Mouse (Mus musculus): Measurements from ENCODE around the gene Spz1. TPM values are rescaled to one million over a fixed set of nuclear protein-coding genes. Genes with fewer than 3 reads are reported as not detected.
"Not testable (repeated sequence)": the region's sequence is repeated elsewhere in the genome, so short reads cannot be mapped to it uniquely, and the experiment has no call there.

The Spz1 gene
- not detected in 2 replicates for polyA plus RNA-seq (2016; fragmentation: Nextera tagmentation; extraction: Ambion mirVana)

DNA sequence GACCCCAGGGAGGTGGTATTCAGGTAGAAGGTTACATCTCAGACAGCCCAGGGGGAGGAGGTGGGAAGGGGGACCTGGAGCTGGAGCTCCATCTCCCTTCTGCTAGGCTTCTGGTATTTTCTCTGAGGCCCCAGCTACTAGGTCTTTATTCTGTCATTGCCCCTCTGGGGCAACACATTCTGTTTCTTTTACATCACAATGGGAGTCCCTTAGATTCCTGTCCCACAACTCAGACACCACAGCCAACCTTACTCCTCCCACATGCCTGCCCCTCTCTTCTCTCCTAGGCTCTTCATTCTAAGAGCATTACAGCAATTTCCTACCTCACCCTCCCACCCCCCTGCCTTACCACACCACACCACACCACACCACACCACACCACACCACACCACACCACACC, at the start of gene Spz1:
Gene Spz1, minus strand, starts transcription at position 101 of the 400 bp plus-strand sequence.
- H3K4me2 ChIP-seq, result no peak within 1 kb of the TSS
- no peak within 1 kb of the TSS for H3K4me3 ChIP-seq
- peaks cover 8% of the 10 kb centered on the region for H3K4me1 ChIP-seq (replicated peaks)
- H3K36me3 ChIP-seq, result no peaks in the 10 kb centered on the region
- H3K27ac ChIP-seq (ENCODE audit: poor library complexity, severe bottlenecking), result no peak within 1 kb of the TSS
- no peaks in the 10 kb centered on the region for H3K27me3 ChIP-seq (replicated peaks)
- H3K9me3 ChIP-seq (replicated peaks), result no peaks in the 10 kb centered on the region
- ATAC-seq (ENCODE audit: insufficient number of reproducible peaks, low FRiP score), result no peak
- no peak within 1 kb of the TSS for H3K9ac ChIP-seq

DNA sequence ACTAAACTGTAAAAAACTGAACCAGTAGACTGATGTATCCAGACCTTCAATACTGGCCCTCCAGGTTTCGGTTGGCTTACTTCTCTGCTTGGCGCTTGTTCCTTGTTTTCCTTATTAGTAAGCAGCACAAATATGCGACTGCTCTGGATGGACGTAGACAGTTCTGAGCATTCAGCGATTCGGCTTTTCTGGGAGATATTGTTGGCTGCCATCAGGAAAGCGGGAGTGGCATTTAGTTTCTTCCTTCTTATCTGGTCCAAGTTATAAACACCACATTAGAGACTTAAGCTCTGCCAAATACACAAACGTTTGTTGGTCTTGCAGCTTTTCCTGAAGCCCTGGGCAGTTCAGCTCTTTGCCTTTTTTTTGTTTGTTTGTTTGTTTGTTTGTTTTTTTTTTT, 40.5 kb upstream of the Spz1 start:
- Histone ChIP-seq H3K27me3 (replicated peaks) (no peaks in the 10 kb centered on the region), H3K27ac (ENCODE audit: poor library complexity, severe bottlenecking) (no peak overlapping the region), H3K36me3 (no peaks in the 10 kb centered on the region), H3K9ac (no peak overlapping the region), H3K4me1 (replicated peaks) (peaks cover 11% of the 10 kb centered on the region), H3K4me3 (no peak overlapping the region), H3K4me2 (no peak overlapping the region), H3K9me3 (replicated peaks) (no peaks in the 10 kb centered on the region)
- ATAC-seq (ENCODE audit: insufficient number of reproducible peaks, low FRiP score), result no peak
- WGBS, result 87% methylated on average over 8 of the region's 8 CpGs

DNA sequence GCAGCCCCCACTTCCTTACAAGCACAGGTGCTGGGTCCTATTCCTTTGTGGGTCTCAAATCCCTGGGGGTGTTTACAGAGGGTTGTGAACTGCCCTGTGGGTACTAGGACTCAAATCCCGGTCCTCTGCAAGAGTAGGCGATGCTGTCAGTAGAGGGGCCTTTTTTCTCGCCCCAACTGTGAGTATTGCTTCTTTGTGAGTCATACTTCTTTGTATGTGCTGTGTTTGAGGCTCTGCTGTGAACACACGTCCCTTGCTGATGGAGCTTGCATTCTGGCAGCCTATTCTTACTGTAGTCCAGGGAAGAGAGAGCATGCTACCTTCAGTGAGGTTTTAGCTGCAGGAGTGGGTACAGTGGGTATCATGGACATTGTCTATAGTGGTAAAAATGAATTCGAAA, 39.2 kb upstream of the Spz1 start:
- no peak for ATAC-seq (ENCODE audit: insufficient number of reproducible peaks, low FRiP score)
- Histone ChIP-seq H3K9me3 (replicated peaks) (no peaks in the 10 kb centered on the region), H3K4me3 (no peak overlapping the region), H3K4me2 (no peak overlapping the region), H3K27me3 (replicated peaks) (no peaks in the 10 kb centered on the region), H3K9ac (no peak overlapping the region), H3K27ac (ENCODE audit: poor library complexity, severe bottlenecking) (no peak overlapping the region), H3K36me3 (no peaks in the 10 kb centered on the region), H3K4me1 (replicated peaks) (peaks cover 11% of the 10 kb centered on the region)
- 77% methylated on average over 5 of the region's 5 CpGs for WGBS

DNA sequence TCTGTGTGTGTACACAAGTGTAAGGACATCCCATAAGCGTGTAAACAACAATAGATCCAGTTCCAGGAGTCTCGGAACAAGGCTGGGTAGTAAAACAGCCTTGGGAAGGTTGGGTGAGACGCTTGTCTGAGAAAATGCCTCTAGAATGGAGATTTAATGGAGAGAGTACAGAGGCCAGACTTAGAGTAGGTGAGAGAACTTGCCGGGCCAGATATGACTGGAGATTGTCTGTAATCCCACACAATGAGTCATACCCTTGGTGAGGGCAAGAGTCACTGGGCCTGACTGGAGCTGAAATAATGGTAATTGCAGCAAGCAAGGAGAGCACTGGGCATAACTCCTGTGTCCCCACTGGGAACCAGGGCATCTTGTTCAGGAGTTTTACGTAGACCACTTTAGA, 37.1 kb upstream of the Spz1 start:
- Histone ChIP-seq H3K27me3 (replicated peaks) (no peaks in the 10 kb centered on the region), H3K4me1 (replicated peaks) (peaks cover 16% of the 10 kb centered on the region), H3K9ac (no peak overlapping the region), H3K27ac (ENCODE audit: poor library complexity, severe bottlenecking) (no peak overlapping the region), H3K9me3 (replicated peaks) (no peaks in the 10 kb centered on the region), H3K36me3 (no peaks in the 10 kb centered on the region), H3K4me2 (peak overlapping the region; percentile 75), H3K4me3 (no peak overlapping the region)
- ATAC-seq (ENCODE audit: insufficient number of reproducible peaks, low FRiP score), result no peak
- WGBS, result 64% methylated on average over 5 of the region's 5 CpGs

DNA sequence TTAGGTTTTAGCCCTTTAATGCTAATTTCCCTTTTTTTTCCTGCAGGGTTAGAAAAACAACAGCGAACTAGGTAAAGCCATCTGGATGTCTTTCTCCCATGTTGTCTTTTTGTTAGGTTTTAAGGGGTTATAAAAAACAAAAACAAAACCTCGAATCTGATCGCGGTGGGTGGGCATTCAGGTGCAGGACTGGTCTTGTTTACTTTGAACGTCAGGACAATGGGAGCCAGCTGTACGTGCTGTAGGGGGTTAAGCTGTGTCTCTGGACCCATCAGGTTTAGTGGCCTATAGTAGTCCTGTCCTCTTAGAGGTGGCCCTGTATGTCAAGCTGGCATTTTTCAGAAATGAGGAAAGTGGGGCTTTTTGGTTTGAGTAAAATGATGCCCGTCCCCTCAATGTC, 35.9 kb upstream of the Spz1 start:
- Histone ChIP-seq H3K9me3 (replicated peaks) (no peaks in the 10 kb centered on the region), H3K4me1 (replicated peaks) (peaks cover 16% of the 10 kb centered on the region), H3K36me3 (no peaks in the 10 kb centered on the region), H3K27me3 (replicated peaks) (no peaks in the 10 kb centered on the region), H3K4me2 (peak overlapping the region; percentile 75), H3K4me3 (peak overlapping the region; percentile 72), H3K9ac (peak overlapping the region; percentile 81), H3K27ac (ENCODE audit: poor library complexity, severe bottlenecking) (0 out of 2 replicates have a peak overlapping the region, but pooled peaks have one; percentile 83)
- no peak for ATAC-seq (ENCODE audit: insufficient number of reproducible peaks, low FRiP score)
- 9% methylated on average over 7 of the region's 7 CpGs for WGBS

DNA sequence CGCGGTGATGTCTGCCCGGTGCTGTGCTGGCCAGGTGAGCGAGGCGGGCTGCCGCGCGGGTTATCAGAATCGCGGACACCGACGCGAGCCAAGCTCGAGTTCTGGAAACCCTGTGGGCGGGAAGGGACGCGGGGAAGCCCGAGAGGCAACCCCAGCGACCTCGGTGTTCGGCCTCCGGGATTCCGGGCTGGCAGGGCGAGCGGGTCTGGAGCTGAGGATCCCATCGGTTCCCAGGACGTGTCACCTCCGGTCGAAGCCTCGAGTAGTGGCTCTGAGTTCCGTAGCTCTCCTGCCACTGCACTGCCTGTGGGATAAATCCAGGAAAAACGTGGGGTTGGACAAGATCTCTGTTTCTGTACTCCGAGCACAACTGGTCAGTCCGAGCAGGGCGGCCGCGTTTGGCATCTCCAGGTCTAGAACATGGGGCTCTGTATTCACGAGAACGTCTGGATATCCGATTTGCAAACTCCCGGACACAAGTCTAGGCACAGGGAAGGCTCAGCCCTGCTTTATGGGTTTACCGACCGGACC, 35.3 kb upstream of the Spz1 start:
- Histone ChIP-seq H3K4me2 (peak overlapping the region; percentile 75), H3K36me3 (no peaks in the 10 kb centered on the region), H3K9ac (peak overlapping the region; percentile 81), H3K4me3 (peak overlapping the region; percentile 72), H3K4me1 (replicated peaks) (peaks cover 16% of the 10 kb centered on the region), H3K27me3 (replicated peaks) (no peaks in the 10 kb centered on the region), H3K9me3 (replicated peaks) (no peaks in the 10 kb centered on the region), H3K27ac (ENCODE audit: poor library complexity, severe bottlenecking) (peak overlapping the region; percentile 83)
- WGBS, result under 1% methylated on average over 43 of the region's 43 CpGs
- ATAC-seq (ENCODE audit: insufficient number of reproducible peaks, low FRiP score), result peak; percentile 56

DNA sequence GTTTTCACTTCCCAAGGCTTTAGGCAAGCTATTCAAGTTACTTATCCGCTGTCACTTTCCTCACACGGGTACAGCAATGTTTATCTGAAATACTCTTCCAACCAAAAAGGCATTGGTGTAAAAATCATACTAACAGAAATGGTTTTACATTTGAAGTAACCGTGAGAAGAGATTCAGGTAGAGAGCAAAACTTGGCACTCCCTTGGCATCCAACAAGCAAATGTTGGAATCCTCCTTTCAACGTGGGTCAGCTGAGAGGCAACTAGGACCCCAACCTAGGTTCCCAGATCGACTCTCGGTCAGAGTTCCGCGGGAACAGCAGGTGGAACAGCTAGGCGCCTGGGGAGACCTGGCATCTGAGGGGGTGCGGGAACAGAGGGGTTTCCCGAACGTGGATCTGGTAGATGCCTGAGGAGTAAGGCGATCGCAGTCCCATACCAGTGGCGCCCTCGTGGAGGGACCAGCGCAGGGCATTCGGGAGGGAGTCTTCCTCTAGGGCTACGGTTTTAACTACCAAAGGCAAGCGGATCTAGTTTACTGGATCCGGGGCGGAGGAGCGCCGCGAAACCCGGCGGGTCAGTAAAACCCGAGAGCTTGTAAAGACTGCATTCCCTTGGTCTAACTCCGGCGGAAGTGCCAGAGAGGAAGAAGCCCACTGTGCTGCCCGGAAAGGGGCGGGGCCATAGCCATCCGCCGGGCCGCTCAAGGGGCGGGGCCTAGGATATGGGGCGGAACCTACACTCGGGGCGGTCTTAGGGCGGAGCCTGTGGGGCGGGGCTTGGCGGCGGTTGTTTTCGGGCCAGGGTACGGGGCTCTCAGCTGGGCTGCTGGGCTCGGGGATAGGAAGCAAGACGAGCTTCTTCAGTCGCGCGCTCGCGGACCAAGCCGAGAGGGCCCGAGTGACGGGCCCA, 34.6 kb upstream of the Spz1 start, which contains the start of gene Serinc5:
Gene Serinc5, plus strand, starts transcription at position 781 of the 911 bp plus-strand sequence.
- ATAC-seq (ENCODE audit: insufficient number of reproducible peaks, low FRiP score), result peak; percentile 99
- H3K4me3 ChIP-seq, result peak within 1 kb of the TSS; percentile 72
- H3K9ac ChIP-seq, result peak within 1 kb of the TSS; percentile 81
- peak within 1 kb of the TSS; percentile 75 for H3K4me2 ChIP-seq
- H3K27me3 ChIP-seq (replicated peaks), result no peaks in the 10 kb centered on the region
- peaks cover 16% of the 10 kb centered on the region for H3K4me1 ChIP-seq (replicated peaks)
- under 1% methylated on average over 55 of the region's 55 CpGs for WGBS
- H3K27ac ChIP-seq (ENCODE audit: poor library complexity, severe bottlenecking), result peak within 1 kb of the TSS; percentile 96
- no peaks in the 10 kb centered on the region for H3K9me3 ChIP-seq (replicated peaks)
- H3K36me3 ChIP-seq, result no peaks in the 10 kb centered on the region

DNA sequence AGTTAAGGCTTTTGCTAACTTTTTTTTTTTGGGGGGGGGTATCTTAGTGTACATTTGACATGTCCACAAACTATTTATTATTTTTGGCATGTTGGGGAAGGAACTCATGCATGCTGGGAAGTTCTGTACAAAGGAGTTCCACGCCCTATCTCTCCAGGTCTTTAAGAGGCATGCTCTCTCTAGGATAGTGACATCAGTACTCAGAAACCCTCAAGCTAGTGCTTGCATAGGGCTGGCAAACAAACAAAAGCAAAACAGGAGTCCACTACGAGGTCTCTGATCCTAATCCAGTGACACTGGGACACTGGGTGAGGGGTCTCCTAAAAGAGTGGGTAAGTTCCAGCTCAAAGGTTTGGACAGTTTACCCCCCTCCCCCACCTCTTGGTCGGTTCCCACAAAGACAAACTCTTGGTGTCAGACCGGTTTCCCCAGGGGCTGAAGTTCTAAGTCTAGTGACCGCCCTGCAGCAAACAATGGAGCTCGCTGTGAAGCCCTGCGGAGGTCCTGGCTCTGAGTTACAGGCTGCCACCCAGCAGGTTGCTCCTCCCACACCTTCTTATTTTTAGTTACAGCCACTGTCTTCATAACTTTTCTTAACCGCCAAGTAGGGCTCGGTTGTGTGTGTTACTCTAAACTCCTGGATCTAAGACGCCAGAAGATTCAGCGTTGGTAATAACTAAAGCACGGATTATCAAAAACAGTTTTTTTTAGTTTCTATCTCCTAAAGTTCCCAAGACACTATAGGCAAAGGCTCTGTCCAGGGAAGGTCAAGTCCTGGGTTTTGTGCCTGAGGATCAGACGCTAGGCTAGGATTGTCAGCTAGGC, 33.7 kb upstream of the Spz1 start:
- Histone ChIP-seq H3K36me3 (no peaks in the 10 kb centered on the region), H3K27ac (ENCODE audit: poor library complexity, severe bottlenecking) (peak overlapping the region; percentile 96), H3K9me3 (replicated peaks) (no peaks in the 10 kb centered on the region), H3K4me2 (peak overlapping the region; percentile 75), H3K9ac (peak overlapping the region; percentile 80), H3K27me3 (replicated peaks) (no peaks in the 10 kb centered on the region), H3K4me1 (replicated peaks) (peaks cover 16% of the 10 kb centered on the region), H3K4me3 (peak overlapping the region; percentile 72)
- whole genome bisulfite sequencing, result 5% methylated on average over 13 of the region's 13 CpGs
- no peak for ATAC-seq (ENCODE audit: insufficient number of reproducible peaks, low FRiP score)

DNA sequence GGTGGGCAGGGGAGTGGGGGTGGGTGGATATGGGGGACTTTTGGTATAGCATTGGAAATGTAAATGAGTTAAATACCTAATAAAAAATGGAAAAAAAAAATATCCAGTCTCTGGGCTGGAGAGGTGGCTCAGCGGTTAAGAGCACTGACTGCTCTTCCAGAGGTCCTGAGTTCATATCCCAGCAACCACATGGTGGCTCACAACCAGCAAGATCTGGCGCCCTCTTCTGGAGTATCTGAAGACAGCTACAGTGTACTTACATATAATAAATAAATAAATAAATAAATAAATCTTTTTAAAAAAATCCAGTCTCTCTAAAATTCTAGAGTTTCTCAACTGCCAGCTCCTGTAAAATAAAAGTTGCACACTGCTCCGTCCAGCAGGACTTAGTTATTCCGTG, 29.3 kb upstream of the Spz1 start:
- H3K36me3 ChIP-seq; H3K9me3 ChIP-seq (replicated peaks); H3K9ac ChIP-seq; H3K4me2 ChIP-seq; H3K4me3 ChIP-seq; ATAC-seq (ENCODE audit: insufficient number of reproducible peaks, low FRiP score); H3K27ac ChIP-seq (ENCODE audit: poor library complexity, severe bottlenecking); H3K4me1 ChIP-seq (replicated peaks); H3K27me3 ChIP-seq (replicated peaks): not testable (repeated sequence)
- WGBS, result 79% methylated on average over 4 of the region's 4 CpGs

DNA sequence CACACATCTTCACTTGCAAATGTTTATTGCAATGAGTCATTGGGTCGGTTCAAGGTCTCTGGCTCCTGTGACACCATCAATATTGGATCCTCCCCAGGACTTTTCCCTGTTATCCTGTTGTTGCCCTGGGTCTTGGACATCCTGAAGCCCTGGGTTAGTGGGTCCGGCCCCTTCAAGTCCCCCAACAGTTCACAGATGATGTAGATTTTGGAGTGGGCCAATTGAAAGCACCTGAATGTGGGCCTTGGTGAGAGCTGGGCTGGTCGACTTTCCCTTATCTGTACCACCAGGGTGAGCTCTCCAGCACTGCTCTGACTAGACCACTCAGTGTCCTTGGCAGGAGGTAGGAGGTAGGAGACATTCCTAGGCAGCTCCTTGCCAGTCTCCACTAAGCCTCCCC, 19.5 kb upstream of the Spz1 start:
- H3K27ac ChIP-seq (ENCODE audit: poor library complexity, severe bottlenecking), result no peak overlapping the region
- no peaks in the 10 kb centered on the region for H3K36me3 ChIP-seq
- no peak overlapping the region for H3K9ac ChIP-seq
- H3K4me1 ChIP-seq (replicated peaks), result peaks cover 34% of the 10 kb centered on the region
- no peak overlapping the region for H3K4me3 ChIP-seq
- ATAC-seq (ENCODE audit: insufficient number of reproducible peaks, low FRiP score), result no peak
- no peak overlapping the region for H3K4me2 ChIP-seq
- H3K9me3 ChIP-seq (replicated peaks), result no peaks in the 10 kb centered on the region
- no peaks in the 10 kb centered on the region for H3K27me3 ChIP-seq (replicated peaks)
- WGBS, result 53% methylated on average over 3 of the region's 3 CpGs

DNA sequence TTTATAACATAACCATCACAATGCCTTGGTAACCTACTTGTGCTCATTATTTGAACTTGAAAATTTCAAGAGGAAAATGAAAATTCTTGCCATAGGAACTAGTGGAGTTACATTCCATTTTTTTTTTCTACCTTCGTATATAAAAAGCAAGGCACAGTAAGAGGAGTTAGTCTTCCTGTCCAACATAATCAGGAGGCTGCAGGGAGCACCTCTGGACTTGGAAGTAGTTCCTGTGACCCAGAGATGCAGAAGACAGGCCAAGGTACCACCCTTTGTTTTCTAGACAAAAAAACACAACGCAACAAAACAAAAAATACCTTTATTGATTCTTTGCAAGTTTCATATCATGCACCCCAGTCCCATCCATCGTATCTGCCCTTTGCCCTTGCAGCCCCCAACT, 18.9 kb upstream of the Spz1 start:
- ATAC-seq (ENCODE audit: insufficient number of reproducible peaks, low FRiP score), result no peak
- Histone ChIP-seq H3K9me3 (replicated peaks) (no peaks in the 10 kb centered on the region), H3K9ac (no peak overlapping the region), H3K4me1 (replicated peaks) (peaks cover 34% of the 10 kb centered on the region), H3K4me3 (no peak overlapping the region), H3K36me3 (no peaks in the 10 kb centered on the region), H3K4me2 (no peak overlapping the region), H3K27me3 (replicated peaks) (no peaks in the 10 kb centered on the region), H3K27ac (ENCODE audit: poor library complexity, severe bottlenecking) (no peak overlapping the region)
- 80% methylated on average over 3 of the region's 3 CpGs for WGBS

All from heart, embryonic 12.5 days (tissue).